Mouse (Mus musculus) testis, adult 2 months (tissue): Measurements from ENCODE around the gene Opcml. TPM values are rescaled to one million over a fixed set of nuclear protein-coding genes. Genes with fewer than 3 reads are reported as not detected.

ENCODE experiments used
- H3K27ac ChIP-seq: fragments of 200-500 bp; 2 replicates; pipeline ENCODE4 v1.5.1; 2012; ENCODE audit warnings: low read depth, low read length; ENCODE audit not compliant: control insufficient read depth, insufficient read depth
- H3K27me3 ChIP-seq: fragments of 200-500 bp; 2 replicates; pipeline ENCODE4 v1.6.1; 2012; ENCODE audit warnings: mild to moderate bottlenecking, low read length, moderate library complexity; ENCODE audit not compliant: control insufficient read depth, insufficient read depth
- H3K36me3 ChIP-seq: fragments of 200-500 bp; 2 replicates; pipeline ENCODE4 v1.6.1; 2012; ENCODE audit warnings: mild to moderate bottlenecking, low read length; ENCODE audit not compliant: control insufficient read depth, insufficient read depth
- H3K4me1 ChIP-seq: fragments of 200-500 bp; 2 replicates; pipeline ENCODE4 v1.6.1; 2012; ENCODE audit warnings: low read length; ENCODE audit not compliant: control insufficient read depth, insufficient read depth
- H3K4me3 ChIP-seq: fragments of 200-500 bp; 2 replicates; pipeline ENCODE4 v1.5.1; 2012; ENCODE audit warnings: low read depth, mild to moderate bottlenecking, low read length, moderate library complexity, mixed read lengths; ENCODE audit not compliant: control insufficient read depth
- CTCF ChIP-seq: fragments of 200-500 bp; IDR thresholded peaks from 2 replicates; pipeline ENCODE4 v1.5.1; 2012; ENCODE audit warnings: low read depth, mild to moderate bottlenecking, inconsistent platforms, low read length, moderate library complexity; ENCODE audit not compliant: control insufficient read depth, insufficient read depth, insufficient replicate concordance
- POLR2A ChIP-seq: fragments of 200-500 bp; IDR thresholded peaks from 2 replicates; pipeline ENCODE4 v1.6.1; 2012; ENCODE audit warnings: low read depth, mild to moderate bottlenecking, inconsistent platforms, low read length, moderate library complexity; ENCODE audit not compliant: control insufficient read depth
- polyA plus RNA-seq: library from polyadenylated mRNA; depleted of rRNA; stranded (reverse); fragments of >200 nt; gene quantifications from 2 replicates; pipeline ENCODE4 v1.2.3, GENCODE M21; 2012

The Opcml gene
- polyA plus RNA-seq, 1 experiment = 0.62 TPM

GRCm38 (mm10) chr9:28211877-28212276 is 421.3 kb downstream of the Opcml start:
- Histone ChIP-seq H3K27me3 (no peaks in the 10 kb centered on the region), H3K27ac (no peak overlapping the region), H3K4me3 (no peak overlapping the region), H3K4me1 (no peaks in the 10 kb centered on the region), H3K36me3 (no peaks in the 10 kb centered on the region)
- TF ChIP-seq CTCF (no peak), POLR2A (no peak)

DNA sequence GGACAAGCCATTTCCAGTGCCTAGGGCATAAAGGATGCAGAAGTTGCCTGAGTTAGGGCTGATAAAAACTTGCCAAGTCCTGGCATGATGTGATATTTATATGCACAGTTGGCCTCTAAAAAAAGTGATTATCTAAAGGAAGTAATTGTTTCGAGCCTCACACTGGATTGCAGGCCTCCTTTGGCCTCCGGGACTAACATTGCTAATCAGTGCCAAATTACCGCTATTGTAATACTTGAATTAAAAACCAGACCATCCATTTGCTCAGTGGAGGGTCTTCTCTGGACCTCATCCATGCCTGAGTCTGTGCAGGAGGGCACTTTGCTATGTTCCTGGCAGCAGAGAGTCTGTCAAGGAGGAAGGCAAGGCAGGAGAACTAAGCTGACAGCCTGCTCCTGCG is 423.3 kb downstream of the Opcml start:
- no peaks in the 10 kb centered on the region for H3K36me3 ChIP-seq
- no peaks in the 10 kb centered on the region for H3K4me1 ChIP-seq
- H3K27ac ChIP-seq = no peak overlapping the region
- no peaks in the 10 kb centered on the region for H3K27me3 ChIP-seq
- H3K4me3 ChIP-seq = no peak overlapping the region
- TF ChIP-seq CTCF (no peak), POLR2A (no peak)

DNA sequence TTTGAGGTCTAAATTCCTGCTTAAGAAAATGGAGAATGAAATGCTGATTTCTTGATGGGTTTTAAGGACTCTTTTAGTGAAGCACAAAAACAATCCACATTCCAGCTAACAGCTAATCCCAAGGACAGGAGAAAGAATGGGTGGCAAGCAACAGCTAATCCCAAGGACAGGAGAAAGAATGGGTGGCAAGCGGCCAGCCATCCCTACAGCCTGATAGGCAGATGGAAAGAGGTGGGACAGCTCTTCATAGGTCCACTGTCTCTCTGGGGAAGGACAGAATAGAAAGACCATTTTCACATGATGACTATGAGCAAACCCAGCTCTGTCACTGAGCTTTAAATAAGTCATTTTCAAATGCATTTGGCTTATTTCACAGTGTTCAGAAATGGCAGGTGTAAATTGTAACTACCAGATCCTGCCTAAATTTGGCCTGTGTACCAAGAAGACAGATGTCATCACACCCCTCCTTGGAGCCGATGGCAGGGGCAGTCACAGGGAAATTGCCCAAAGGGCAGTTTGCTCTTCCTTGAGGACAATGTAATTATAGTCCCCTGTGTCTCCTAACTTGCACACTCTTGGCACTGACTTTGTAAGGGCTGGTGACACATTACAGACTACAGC is 427.6 kb downstream of the Opcml start:
- no peak for TF ChIP-seq CTCF
- TF ChIP-seq POLR2A = no peak
- Histone ChIP-seq H3K36me3 (no peaks in the 10 kb centered on the region), H3K4me1 (no peaks in the 10 kb centered on the region), H3K4me3 (no peak overlapping the region), H3K27me3 (no peaks in the 10 kb centered on the region), H3K27ac (no peak overlapping the region)

- Histone ChIP-seq H3K27me3 (no peaks in the 10 kb centered on the region), H3K4me3 (no peak overlapping the region), H3K4me1 (no peaks in the 10 kb centered on the region), H3K36me3 (no peaks in the 10 kb centered on the region), H3K27ac (no peak overlapping the region)
- TF ChIP-seq POLR2A = no peak
- TF ChIP-seq CTCF = no peak
Measured at GRCm38 (mm10) chr9:28222726-28223125, 432.2 kb downstream of the Opcml start.

DNA sequence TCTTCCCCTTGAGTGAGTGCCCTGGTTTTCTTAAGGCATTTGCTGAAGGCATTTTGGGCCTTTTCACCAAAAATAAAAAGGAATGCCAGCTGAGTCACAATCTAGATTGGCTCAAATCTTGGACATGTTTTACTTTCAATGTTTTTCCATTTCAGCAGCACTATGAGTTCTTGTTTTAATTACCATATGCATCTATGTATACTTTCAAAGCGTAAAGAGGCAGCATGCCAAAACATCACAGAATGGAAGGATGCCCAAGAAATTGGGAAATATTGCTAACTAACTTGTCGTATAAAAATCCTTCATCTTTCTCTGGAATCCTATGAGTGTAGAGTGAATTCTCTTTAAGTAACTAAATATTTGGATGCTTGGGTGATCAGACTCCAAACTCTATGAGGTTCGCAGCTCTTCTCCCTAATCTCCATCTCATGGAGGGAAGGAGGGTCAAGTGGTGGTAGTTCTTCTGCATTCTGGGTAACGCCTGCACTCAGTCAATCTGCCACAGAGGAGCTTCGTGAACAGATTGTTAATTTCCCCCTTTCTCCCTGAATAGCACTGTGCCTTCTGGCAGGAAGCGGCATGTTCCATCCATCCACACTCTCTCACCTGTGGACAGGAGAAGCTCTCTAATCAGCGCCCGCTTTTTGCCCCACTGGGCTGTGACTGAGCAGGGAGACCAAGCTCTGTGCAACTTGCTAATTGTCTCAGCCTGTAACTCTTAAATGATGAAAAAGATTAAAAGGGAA is 435.4 kb downstream of the Opcml start:
- Histone ChIP-seq H3K27ac (no peak overlapping the region), H3K4me3 (no peak overlapping the region), H3K4me1 (no peaks in the 10 kb centered on the region), H3K27me3 (no peaks in the 10 kb centered on the region), H3K36me3 (no peaks in the 10 kb centered on the region)
- TF ChIP-seq POLR2A = no peak
- no peak for TF ChIP-seq CTCF

GRCm38 (mm10) chr9:28226570-28226951 is 436.0 kb downstream of the Opcml start:
- Histone ChIP-seq H3K36me3 (no peaks in the 10 kb centered on the region), H3K4me3 (no peak overlapping the region), H3K27ac (no peak overlapping the region), H3K4me1 (no peaks in the 10 kb centered on the region), H3K27me3 (no peaks in the 10 kb centered on the region)
- TF ChIP-seq CTCF (no peak), POLR2A (no peak)

- no peak overlapping the region for H3K27ac ChIP-seq
- H3K36me3 ChIP-seq = no peaks in the 10 kb centered on the region
- H3K27me3 ChIP-seq = no peaks in the 10 kb centered on the region
- no peak for TF ChIP-seq CTCF
- no peak for TF ChIP-seq POLR2A
- H3K4me3 ChIP-seq = no peak overlapping the region
- no peaks in the 10 kb centered on the region for H3K4me1 ChIP-seq
Measured at GRCm38 (mm10) chr9:28238450-28238849, 447.9 kb downstream of the Opcml start.
